Mouse (Mus musculus): ENCODE results near the gene 5430403G16Rik. TPM values are rescaled to one million over a fixed set of nuclear protein-coding genes. Genes with fewer than 3 reads are reported as not detected.
"Not testable (repeated sequence)": the region's sequence is repeated elsewhere in the genome, so short reads cannot be mapped to it uniquely, and the experiment has no call there.

5430403G16Rik gene
- 1.7 and 2.0 TPM in 2 replicates for polyA plus RNA-seq (2014; fragmentation: Nextera tagmentation; extraction: Ambion mirVana)

GRCm38 (mm10) chr5:109690537-109691201, at the start of gene 5430403G16Rik:
Gene 5430403G16Rik (minus strand): TSS chr5:109691041.
- ATAC-seq (ENCODE audit: low FRiP score, low TSS enrichment) (peak; percentile 96), DNase-seq (peak; percentile 89)
- under 1% methylated on average over 24 of the region's 26 CpGs for WGBS
- H3K4me1 ChIP-seq (ENCODE audit: control insufficient read depth, insufficient read depth, low read length); H3K27me3 ChIP-seq (ENCODE audit: control insufficient read depth, insufficient read depth, low read length); H3K9me3 ChIP-seq (ENCODE audit: control insufficient read depth, low read length); H3K36me3 ChIP-seq (ENCODE audit: control insufficient read depth, insufficient read depth, low read length): not testable (repeated sequence)
- Histone ChIP-seq H3K9ac (replicated peaks; ENCODE audit: low read length) (peak within 1 kb of the TSS; percentile 54), H3K4me3 (replicated peaks; ENCODE audit: low read depth, low read length) (peak within 1 kb of the TSS; percentile 55), H3K27ac (replicated peaks; ENCODE audit: low read depth, low read length) (peak within 1 kb of the TSS; percentile 37; the same call in 1 of the 2 replicates), H3K4me2 (ENCODE audit: low read length) (peak within 1 kb of the TSS; percentile 68)

DNA sequence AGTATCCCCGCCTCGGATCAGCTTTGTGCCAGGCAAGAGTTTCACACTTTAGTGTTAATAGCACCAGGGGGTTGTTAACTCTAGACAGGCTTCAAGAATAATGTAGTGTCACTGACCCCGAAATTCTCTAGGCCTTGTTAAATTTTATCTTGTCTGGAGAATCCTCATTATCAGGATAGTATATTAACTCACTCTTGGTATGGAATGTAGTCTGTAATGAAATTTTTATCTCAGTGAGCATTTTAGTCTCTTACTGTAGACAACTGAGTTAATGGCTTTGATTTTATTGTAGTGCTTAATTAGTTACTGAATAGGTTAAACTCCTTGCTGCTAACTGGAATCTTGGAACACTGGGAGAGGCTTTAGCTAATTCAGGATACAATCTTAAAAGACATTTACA, 26.5 kb upstream of the 5430403G16Rik start:
- H3K9me3 ChIP-seq (ENCODE audit: control insufficient read depth, low read length); H3K36me3 ChIP-seq (ENCODE audit: control insufficient read depth, insufficient read depth, low read length); H3K9ac ChIP-seq (replicated peaks; ENCODE audit: low read length); H3K4me2 ChIP-seq (ENCODE audit: low read length); ATAC-seq (ENCODE audit: low FRiP score, low TSS enrichment); H3K27me3 ChIP-seq (ENCODE audit: control insufficient read depth, insufficient read depth, low read length); H3K27ac ChIP-seq (replicated peaks; ENCODE audit: low read depth, low read length); H3K4me3 ChIP-seq (replicated peaks; ENCODE audit: low read depth, low read length); H3K4me1 ChIP-seq (ENCODE audit: control insufficient read depth, insufficient read depth, low read length); DNase-seq: not testable (repeated sequence)
- whole genome bisulfite sequencing, result 85% methylated on average over 3 of the region's 3 CpGs

DNA sequence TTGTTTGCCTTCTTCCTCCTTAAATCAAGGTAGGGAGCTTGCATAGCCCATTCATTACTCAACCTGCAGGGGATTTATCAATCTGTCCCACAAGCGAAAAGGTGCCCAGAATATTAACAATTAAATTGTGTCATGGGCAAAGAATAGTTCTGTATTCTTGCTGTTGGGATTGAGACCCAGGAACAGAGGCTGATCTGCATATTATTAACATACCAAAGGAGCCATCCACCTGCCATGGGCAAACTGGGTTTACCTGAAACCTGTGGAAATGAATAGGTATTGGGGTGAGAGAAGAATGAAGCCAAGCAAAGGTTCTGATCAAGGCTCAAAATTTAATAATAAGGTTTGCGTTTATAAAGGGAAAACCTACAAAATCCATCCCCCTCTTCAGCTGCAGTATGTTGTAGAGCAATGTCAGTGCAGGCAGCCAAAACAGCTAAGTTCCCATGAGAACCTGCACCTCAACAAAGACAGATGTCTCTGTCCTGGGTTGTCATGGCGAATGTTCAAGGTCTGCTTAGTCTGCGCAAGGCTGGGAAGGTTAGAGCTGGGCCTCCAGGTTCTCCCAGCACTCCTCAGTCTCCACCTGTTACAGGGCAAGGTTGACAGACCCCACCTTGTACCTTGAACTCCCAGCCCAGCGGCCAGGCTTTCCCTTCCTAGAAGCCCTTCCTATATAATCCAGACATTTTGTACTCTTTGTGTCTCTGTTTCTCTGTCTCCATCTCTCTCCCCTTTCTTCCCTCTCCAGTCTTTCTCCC, 544 bp upstream of the 5430403G16Rik start:
- 59% methylated on average over 5 of the region's 5 CpGs for WGBS
- H3K4me1 ChIP-seq (ENCODE audit: control insufficient read depth, insufficient read depth, low read length); ATAC-seq (ENCODE audit: low FRiP score, low TSS enrichment); H3K27ac ChIP-seq (replicated peaks; ENCODE audit: low read depth, low read length); H3K9me3 ChIP-seq (ENCODE audit: control insufficient read depth, low read length); H3K36me3 ChIP-seq (ENCODE audit: control insufficient read depth, insufficient read depth, low read length); H3K27me3 ChIP-seq (ENCODE audit: control insufficient read depth, insufficient read depth, low read length); DNase-seq: not testable (repeated sequence)
- Histone ChIP-seq H3K4me2 (ENCODE audit: low read length) (peak overlapping the region; percentile 68), H3K9ac (replicated peaks; ENCODE audit: low read length) (peak overlapping the region; percentile 17; the same call in 1 of the 2 replicates), H3K4me3 (replicated peaks; ENCODE audit: low read depth, low read length) (peak overlapping the region; percentile 55)

DNA sequence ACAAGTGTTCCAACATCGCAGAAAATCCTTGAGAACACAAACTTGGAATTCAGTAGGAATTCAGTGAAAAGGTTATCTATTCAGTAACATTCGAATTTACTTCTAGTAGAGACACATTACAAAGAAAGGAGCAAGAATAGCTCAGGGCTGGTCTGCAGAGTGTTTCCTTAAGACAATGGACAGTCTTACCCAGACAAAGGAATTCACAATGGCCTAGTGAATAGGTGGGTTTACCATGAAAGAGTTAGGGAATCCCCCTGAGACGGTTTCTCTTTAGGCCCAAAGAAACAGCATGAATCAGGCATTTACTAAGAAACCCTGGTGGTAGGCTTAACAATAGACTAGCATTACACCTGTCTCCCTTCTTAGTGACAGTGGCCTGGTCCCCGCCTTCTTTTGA, 7.9 kb downstream of the 5430403G16Rik start:
- 67% methylated on average over 4 of the region's 4 CpGs for WGBS
- H3K9me3 ChIP-seq (ENCODE audit: control insufficient read depth, low read length), result peaks cover 11% of the 10 kb centered on the region
- DNase-seq, result no peak
- H3K27ac ChIP-seq (replicated peaks; ENCODE audit: low read depth, low read length), result no peak overlapping the region
- no peaks in the 10 kb centered on the region for H3K27me3 ChIP-seq (ENCODE audit: control insufficient read depth, insufficient read depth, low read length)
- no peak overlapping the region for H3K4me3 ChIP-seq (replicated peaks; ENCODE audit: low read depth, low read length)
- no peak for ATAC-seq (ENCODE audit: low FRiP score, low TSS enrichment)
- H3K36me3 ChIP-seq (ENCODE audit: control insufficient read depth, insufficient read depth, low read length), result no peaks in the 10 kb centered on the region
- no peaks in the 10 kb centered on the region for H3K4me1 ChIP-seq (ENCODE audit: control insufficient read depth, insufficient read depth, low read length)
- no peak overlapping the region for H3K4me2 ChIP-seq (ENCODE audit: low read length)
- H3K9ac ChIP-seq (replicated peaks; ENCODE audit: low read length), result no peak overlapping the region

Other genes with a start within 250 kb of the 5430403G16Rik start
- gene Crlf2, start 132.0 kb downstream of the 5430403G16Rik start, polyA plus RNA-seq (2014; fragmentation: Nextera tagmentation; extraction: Ambion mirVana), result 9.3 and 18.1 TPM in 2 replicates
- 3.8 and 4.5 TPM in 2 replicates for gene 4930522L14Rik, start 60.8 kb upstream of the 5430403G16Rik start, polyA plus RNA-seq (2014; fragmentation: Nextera tagmentation; extraction: Ambion mirVana)
- gene Gm15446, start 232.4 kb upstream of the 5430403G16Rik start, polyA plus RNA-seq (2014; fragmentation: Nextera tagmentation; extraction: Ambion mirVana), result 0.45 and 0.53 TPM in 2 replicates

All from midbrain, embryonic 14.5 days (tissue).